Mouse (Mus musculus): ENCODE results near the gene Gm13697.

- no peak for TF ChIP-seq POLR2A (IDR thresholded peaks at IDR 0.05; ENCODE audit: low read depth, low read length)
- no peak for TF ChIP-seq CTCF (IDR thresholded peaks at IDR 0.05; ENCODE audit: extremely low read depth, insufficient read depth, insufficient read length, insufficient replicate concordance)
Measured at GRCm38 (mm10) chr2:84014572-84014971, 30.0 kb downstream of the Gm13697 start.

Measured in spleen, adult 2 months (tissue).